Mouse (Mus musculus): ENCODE data around the gene Ccdc163.

DNA sequence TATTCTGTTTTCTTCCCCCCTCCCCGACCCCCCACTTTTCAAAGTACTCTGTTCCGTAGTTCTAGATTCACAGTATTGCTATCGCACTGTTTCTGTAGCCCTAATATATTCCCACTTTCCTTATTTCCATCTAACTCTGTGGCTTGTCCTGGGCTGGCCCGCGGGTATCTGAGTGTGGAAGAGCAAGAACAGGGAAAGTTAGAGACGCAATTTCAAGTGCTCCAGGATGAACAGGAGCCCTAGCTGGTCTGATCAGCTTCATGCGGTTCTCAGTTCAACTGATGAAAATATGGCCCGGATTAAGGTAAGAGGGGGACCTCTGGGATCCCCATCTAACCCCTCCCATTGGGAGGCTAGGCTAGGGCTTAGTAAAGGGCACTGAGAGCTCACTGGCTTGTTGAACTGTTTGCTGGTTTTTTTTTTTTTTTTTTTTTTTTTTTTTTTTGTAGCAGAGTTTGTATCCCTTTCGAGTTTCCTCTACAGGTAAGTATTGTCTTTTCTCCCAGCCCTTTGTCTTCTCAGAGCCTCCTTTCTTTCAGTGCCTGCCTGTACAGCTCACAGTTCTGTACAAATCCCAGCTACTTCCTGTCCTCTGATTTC lies 582 bp downstream of the Ccdc163 start:
- no peak for TF ChIP-seq CTCF (IDR thresholded peaks at IDR 0.05; ENCODE audit: low read depth)
- TF ChIP-seq EP300 (IDR thresholded peaks at IDR 0.05; ENCODE audit: low read depth): no peak
